Mouse (Mus musculus): ENCODE results near the gene Scnn1b.

DNA sequence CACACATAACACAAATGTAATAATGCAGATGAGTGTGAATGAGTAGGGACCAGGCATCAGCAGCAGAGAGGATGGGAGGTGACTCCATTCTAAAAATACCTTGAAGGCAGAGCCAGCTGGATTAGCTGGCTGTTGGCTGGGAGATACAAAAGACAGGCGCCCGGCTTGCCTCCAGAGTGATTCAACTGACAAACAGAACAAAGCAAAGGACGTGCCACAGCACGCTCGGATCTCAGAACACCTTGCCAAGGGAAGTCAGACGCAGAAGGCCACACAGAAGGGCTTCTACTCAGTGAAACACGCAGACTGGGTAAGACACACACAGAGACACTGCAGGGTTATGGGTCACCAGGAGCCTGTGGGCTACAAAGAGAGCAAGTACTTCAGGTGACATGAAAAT, 24.0 kb upstream of the Scnn1b start:
- TF ChIP-seq ZMIZ1 (IDR thresholded peaks at IDR 0.05; ENCODE audit: low read depth, low read length) (no peak), CHD2 (IDR thresholded peaks at IDR 0.05; ENCODE audit: low read length) (no peak), MAZ (IDR thresholded peaks at IDR 0.05; ENCODE audit: low read depth, low read length) (no peak), CTCF (IDR thresholded peaks at IDR 0.05 in 2 of 3, conservative IDR thresholded peaks at IDR 0.05 in 1 of 3; ENCODE audit: control insufficient read depth in 1 of 3, insufficient read depth in 1 of 3, low read depth in 2 of 3, low read length in 3 of 3, poor library complexity in 1 of 3, severe bottlenecking in 1 of 3) (no peak), POLR2A (IDR thresholded peaks at IDR 0.05; ENCODE audit: control insufficient read depth in 1 of 2, insufficient read depth in 1 of 2, low read depth in 1 of 2, low read length in 2 of 2, poor library complexity in 1 of 2) (no peak), CHD1 (IDR thresholded peaks at IDR 0.05; ENCODE audit: low read depth, low read length) (no peak), HCFC1 (IDR thresholded peaks at IDR 0.05; ENCODE audit: low read depth, low read length) (no peak), EP300 (IDR thresholded peaks at IDR 0.05; ENCODE audit: low read depth in 1 of 2, low read length in 2 of 2) (no peak), TAL1 (IDR thresholded peaks at IDR 0.05; ENCODE audit: low read length) (no peak), TBP (IDR thresholded peaks at IDR 0.05; ENCODE audit: low read depth, low read length) (no peak), ZC3H11A (IDR thresholded peaks at IDR 0.05; ENCODE audit: low read depth, low read length) (no peak), UBTF (IDR thresholded peaks at IDR 0.05; ENCODE audit: borderline replicate concordance, insufficient read depth, low read depth, low read length) (no peak), SMC3 (IDR thresholded peaks at IDR 0.05; ENCODE audit: low read depth, low read length) (no peak), RCOR1 (IDR thresholded peaks at IDR 0.05; ENCODE audit: low read depth, low read length) (no peak)
